Mouse (Mus musculus) lung, postnatal 14 days (tissue): ENCODE data around the gene Xntrpc.

Experiments used
- DNase-seq: peaks from one replicate; pipeline ENCODE4 v3.0.0; 2021

The Xntrpc gene

DNA sequence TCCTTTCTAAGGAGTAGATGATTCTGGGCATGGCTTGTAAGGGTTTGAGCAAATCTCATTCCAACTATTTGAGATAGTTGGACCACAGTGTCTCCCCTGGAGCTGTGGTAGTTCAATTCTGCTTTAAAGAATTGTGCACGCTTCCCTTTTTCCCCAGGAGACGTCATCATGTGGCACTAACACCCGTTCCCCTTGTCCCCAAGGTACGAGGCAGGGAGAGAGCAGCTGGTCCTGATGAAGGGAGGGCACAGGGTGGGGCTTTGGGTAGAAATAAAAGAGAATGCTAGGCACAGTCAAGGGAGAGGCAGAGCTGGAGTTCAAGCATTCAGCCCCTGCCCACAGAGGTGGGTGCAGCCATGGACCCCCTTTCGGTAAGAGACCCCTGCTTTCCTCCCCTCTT is 17.3 kb downstream of the Xntrpc start, which contains the start of gene Trpc2:
Gene Trpc2, plus strand, starts transcription at position 301 of the 400 bp plus-strand sequence.
- DNase-seq, result no peak

DNA sequence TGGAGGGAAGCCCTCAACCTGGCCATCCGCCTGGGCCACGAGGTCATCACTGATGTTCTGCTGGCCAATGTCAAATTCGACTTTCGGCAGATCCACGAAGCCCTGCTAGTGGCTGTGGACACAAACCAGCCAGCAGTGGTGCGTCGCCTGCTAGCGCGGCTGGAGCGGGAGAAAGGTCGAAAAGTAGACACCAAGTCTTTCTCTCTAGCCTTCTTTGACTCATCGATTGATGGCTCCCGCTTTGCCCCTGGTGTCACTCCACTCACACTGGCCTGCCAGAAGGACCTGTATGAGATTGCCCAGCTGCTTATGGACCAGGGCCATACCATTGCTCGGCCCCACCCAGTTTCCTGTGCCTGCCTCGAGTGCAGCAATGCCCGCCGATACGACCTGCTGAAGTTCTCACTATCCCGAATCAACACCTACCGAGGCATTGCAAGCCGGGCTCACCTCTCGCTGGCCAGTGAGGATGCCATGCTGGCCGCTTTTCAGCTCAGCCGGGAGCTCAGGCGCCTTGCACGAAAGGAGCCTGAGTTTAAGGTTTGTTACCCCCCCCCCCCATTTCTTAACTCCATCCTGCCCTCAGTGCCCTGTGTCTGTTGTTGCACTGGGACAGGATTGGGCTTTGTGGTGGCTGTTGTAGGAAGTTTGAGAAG is 18.7 kb downstream of the Xntrpc start:
- DNase-seq, result no peak

DNA sequence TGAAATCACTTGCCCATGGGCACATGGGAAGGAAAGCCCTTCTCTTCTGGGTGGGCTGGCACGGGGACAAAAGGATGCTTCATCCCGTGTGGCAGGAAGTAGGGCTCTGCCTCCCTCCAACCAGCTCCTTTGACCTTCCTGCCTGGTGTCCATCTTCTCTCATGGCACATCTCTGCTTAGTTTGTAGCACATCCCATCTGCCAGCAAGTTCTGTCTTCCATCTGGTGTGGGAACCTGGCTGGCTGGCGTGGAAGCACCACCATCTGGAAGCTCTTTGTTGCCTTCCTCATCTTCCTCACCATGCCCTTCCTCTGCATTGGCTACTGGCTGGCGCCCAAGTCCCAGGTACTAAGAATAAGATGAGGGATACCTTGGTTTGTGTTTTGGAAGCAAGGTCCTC is 21.8 kb downstream of the Xntrpc start:
- DNase-seq, result no peak

DNA sequence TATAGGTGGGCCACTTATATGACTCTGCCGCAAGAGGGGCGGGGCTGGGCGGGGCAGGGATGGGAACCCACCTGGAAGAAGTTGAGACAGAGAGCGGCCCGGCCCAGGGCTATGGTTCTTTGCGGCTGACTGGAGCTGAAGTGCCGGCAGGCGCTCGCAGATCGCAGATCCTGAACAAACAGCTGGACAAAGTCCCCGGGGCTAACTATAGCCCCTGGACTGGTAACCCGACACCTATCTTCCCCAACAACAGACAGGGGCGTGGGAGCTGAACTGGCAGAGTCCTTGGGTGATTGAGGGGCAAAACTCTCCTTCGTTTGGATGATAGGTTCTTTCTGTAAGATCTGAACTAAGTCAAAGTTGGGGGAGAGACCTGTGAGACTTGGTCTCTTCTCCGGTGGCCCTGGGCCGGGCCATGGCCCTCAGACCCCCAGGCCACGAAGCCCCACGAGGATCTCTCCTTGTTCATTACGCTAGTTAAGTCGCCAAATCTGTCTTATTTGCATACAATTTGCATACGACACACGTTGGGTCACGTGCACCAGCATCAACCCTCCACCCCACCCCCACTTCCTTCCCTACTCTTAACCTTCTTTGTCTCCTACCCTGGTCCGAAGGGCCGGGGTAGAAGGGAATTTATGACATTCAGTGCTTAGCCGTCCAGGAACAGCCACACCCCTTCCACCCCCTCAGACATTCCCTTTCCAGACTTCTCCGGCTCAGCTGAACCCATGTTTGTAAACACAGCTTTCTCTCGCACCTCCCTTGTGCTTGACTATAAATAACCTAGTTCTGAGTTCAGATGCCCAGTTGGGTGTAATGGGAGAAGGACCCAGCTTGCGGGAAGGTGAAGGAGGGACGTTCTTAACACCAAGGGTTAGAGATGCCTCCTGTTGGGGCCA is 34.5 kb downstream of the Xntrpc start:
- DNase-seq, result peak; percentile 46

DNA sequence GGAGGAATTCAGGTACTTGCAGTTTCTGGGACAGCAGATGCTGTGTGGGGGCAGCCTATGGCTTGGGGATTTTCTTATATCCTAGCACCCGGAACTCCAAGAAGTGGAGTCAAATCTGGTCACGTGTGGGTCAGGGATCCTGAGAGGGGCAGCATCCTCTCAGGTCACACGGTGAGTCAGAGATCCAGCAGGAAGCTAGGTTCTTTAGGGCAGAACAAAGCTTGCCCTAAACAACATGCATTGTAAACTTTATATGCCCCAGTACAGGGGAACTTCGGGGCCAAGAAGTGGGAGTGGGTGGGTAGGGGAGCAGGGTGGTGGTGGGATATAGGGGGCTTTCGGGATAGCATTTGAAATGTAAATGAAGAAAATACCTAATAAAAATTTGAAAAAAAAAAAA is 35.4 kb downstream of the Xntrpc start:
- no peak for DNase-seq

DNA sequence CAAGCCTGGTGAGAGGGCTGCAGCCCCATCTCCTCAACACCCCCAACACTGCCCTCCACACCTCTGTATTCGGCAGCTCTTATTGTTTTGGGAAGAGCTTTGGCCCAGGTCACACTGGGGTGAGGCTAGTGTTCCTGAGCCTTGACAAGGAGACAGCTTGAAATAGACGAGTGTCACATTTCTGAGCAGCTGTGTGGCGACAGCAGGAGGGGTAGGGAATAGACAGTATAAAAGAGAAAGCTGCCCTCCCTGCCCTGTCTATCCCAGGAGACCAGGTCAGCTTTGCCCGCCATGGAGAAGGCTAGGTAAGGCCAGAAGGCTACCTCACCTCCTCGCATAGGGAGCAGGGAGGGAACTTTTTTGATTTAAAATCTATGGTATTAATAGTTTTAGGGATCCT is 36.0 kb downstream of the Xntrpc start, which contains the start of gene Art1:
Gene Art1, plus strand, starts transcription at position 257 of the 400 bp plus-strand sequence.
- no peak for DNase-seq

DNA sequence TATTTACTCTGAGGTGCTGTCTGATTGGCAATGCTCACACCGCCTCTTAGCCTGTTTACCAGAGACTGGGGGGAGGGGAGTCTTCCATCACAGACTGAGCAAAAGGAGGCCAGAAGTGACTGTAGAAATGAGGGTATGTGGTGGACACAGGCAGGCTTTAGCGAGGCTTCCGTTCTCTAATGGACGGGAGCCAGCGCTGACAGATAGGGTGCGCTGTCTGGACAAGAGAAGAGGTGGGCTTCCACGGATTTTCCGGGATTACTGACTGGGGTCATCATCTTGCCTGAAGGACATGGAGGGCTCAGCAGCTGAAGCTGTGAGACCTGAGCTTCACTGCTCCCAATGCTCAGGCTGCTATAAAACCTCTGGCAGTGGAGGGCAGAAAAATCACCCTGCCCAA is 36.7 kb downstream of the Xntrpc start:
- DNase-seq, result no peak

DNA sequence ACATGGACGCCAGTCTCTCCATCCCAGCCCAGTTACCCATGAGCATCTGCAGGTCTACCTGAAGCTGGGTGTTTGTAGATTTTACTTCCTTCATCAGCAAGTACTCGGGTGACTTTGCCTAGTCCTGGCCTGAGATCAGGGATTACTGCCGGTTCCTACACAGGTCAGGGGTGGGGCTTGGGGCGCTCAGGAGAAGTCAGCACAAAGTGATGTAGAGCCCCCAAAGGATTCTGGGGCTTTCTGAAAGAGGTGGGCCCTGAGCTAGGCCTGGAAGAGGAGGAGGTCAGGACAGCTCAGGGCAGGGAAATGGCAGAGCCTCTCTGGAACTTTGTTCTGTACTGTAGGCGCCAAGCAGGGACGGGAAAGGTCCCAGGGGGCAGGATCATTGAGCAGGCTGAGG is 37.2 kb downstream of the Xntrpc start:
- DNase-seq, result no peak

DNA sequence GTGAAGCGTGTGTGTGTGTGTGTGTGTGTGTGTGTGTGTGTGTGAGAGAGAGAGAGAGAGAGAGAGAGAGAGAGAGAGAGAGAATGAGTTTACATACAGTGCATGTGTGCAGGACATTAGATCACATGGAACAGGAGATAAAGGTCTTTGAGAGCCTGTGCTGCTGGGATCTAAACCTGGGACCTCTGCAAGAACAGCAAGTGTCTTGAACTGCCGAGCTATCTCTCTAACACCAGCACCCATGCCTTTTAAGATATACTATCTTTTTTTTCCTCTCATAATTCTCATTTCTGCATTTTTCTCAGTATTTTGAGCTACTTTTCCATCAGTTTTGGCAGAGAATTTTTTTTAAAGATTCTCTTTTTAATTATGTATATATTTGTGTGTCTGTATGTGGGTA is 38.0 kb downstream of the Xntrpc start:
- no peak for DNase-seq

DNA sequence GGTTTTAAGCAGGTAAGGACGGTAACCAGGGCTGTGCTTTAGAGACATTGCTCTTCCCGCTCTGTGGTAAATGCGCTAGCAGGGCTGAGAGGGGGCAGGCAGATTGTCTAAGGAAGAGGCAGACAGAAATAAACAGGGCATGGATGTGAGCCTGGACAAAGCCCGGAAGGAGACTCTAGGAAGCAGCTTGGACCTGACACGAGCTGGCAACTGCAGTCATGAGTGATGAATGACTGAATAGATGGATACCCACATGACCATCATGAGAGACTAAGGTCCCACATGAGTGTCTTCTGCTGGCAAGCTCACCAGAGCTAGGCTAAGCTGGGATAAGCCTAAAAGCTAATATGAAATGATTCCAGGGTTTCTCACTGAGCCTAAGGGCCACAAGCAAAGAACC is 38.6 kb downstream of the Xntrpc start:
- peak; percentile 26 for DNase-seq

DNA sequence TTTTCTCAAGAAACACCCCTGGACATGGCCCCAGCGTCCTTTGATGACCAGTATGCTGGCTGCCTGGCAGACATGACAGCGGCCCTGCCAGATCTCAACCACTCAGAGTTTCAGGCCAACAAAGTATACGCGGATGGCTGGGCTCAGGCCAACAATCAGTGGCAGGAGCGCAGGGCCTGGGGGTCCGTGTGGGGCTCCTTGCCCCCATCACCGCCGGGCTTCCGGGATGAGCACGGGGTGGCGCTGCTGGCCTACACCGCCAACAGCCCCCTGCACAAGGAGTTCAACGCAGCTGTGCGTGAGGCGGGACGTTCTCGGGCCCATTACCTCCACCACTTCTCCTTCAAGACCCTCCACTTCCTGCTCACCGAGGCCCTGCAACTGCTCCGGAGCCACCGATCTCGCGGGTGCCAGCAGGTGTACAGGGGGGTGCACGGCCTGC is 41.2 kb downstream of the Xntrpc start:
- no peak for DNase-seq

DNA sequence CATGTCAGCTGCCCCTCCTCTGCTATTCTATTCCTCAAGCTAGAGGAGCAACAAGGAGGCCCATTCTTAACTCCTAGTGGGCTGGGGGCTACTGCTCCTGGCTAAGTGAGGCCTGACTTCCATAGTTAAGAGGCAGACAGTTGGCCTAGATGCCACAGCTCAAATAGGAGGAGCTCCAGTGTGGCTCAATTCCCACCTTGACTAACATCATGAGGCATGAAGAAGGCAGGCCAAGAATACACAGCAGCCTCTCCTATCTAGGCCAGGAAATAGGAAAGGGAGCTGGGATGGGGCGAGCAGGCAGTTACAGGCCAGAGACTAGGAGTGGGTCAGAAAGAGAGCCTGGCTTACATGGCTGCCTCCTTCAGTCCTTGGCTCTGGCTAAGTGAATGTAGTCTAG is 42.7 kb downstream of the Xntrpc start:
- DNase-seq, result no peak

DNA sequence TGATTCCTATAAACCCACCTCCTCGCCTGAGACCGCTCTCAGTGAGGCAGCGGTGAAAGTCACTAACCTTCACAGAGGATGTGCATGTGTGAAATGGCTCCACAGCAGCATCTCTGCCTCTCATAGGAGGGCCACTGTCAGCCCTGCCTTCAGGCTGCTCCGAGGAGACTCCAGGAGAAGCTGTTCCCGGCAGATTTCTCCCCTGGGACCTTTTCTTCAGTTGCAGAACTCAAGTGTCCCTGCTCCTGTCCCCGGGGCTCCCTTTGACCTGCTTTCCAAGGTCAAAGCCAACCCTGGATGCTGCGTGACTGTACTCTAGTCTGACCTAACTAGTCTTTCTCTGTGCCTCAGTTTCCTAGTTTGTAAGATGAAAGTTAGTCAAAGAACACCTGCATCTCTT is 43.7 kb downstream of the Xntrpc start, which contains the start of gene Art5:
Gene Art5, minus strand, starts transcription at position 319 of the 400 bp plus-strand sequence.
- no peak for DNase-seq

DNA sequence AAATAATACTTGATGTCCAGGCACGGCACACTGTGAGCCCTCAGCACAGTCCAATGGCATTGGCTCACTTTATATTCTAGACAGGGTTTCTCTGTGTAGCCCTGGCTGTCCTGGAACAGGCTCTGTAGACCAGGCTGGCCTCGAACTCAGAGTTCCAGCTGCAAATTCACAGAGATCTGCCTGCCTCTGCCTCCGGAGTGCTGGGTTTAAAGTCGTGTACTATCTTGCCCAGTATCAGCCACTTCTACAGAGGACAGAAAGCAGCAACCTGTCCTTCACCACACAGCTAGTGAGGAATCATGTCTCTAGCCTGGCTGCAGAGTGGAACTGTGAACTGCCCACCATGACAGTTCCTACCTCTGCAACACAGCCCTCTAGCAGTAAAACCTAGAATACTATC is 44.2 kb downstream of the Xntrpc start:
- DNase-seq, result no peak

DNA sequence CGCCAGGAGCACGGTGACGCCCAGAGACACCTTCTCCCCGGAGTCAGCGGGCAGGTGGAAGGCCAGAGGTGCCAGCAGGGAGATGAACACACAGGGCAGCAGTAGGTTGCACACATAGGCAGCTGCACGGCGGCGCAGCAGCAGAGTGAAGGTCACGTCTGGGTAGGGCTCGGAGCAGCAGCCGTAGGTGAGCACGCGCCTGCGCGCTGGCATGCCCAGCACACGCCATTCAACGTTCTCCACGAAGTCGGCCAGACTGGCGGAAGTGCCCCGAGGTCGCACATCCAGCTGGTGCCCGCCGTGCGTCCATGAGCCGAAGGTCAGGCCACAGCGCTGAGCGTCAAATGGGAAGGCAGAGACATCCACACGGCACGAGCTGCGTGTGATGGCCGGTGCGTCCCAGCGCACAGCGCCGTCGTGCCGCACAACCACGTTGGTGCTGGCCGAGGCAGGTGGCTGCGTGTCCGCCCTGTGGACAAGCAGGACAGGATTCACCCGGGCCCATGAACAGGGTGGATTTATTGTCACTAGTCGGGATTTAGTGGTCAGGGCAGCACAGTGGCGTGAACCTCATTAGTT is 47.7 kb downstream of the Xntrpc start:
- no peak for DNase-seq

DNA sequence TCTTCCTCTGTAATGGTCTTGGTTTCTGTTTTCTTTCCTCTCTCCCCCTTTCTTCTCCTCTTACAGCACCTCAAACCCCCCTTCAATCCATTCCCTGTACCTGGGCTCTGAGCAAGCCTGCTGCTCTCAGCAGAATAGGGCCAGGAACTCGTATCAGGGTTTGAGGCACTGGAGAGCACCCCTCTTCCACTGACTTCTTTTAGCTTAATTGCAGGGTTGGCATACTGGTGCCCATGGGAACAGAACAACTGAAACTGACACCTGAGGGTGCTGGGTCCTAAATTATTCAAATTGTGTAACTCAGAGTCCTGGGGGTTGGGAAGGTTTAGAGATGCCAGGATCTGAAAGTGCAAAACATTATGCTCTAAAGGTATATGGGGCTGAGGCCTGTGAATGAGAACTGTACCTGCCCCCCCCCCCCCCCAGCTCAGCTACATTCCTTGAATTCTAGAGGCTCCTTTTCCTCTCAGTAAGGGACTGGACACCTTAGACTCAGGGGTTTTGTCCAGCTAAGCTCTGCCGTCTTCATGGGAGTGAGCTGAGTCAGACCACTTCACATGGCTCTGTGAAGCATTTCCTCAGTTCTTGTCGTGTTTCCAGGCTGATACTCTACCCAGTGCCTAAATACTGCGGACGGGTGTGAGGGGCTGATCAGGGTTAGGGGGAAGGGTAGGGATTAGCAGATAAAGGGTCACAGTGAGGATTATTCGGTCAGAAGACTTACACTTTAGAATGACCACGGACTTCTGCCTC is 51.2 kb downstream of the Xntrpc start, which contains the start of gene Chrna10:
Gene Chrna10, minus strand, starts transcription at position 250 of the 753 bp plus-strand sequence.
- DNase-seq, result no peak

DNA sequence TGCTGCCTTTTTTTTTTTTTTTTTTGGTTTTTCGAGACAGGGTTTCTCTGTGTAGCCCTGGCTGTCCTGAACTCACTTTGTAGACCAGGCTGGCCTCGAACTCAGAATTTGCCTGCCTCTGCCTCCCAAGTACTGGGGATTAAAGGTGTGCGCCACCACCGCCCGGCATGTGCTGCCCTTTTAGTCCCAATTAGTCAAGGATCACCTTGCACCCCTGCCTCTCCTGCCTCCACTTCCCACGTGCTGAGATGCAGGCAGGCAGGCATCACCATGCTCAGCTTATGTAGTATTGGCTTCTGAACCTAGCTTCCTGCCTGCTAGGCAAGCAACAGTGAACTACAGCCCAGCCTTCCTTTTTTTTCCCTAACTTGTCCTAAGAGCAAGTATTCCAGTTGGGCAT is 51.9 kb downstream of the Xntrpc start:
- no peak for DNase-seq

DNA sequence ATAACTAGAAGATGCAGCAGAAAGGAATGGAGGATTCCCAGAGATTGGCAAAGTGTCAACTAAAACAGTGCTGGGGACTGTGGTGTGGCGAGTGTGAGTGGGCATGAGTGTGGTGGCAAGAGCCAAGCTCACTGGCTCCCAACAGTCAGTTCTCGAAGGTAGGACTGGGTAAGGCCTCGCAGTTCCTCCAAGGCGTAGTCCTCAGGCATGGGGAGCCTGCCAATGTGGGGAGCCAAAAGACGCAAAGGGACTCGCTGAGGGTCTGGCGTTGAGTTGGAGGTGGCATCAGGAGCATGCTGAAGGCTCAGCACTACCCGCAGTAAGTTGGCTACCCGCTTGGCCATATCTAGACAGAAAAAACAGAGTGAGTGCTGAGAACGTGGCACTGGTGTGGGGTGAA is 54.8 kb downstream of the Xntrpc start:
- no peak for DNase-seq

DNA sequence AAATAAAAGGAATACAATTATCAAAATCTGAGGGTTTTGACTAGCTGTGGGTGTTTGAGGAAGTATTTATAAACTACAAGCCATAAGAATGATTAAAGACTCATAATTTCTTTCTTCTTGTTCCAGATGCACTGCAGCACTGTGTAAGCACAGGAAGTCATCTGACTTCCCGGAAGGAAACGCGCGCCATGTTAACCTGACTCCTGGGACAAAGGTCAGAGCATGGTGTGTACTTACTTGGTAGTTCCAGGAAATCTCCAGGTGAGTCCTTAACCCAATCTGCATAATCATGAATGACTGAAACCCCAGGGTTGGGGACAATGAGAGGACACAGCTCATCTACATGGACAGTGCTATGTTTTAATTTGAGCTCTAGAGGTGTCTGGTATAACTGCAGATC is 66.9 kb downstream of the Xntrpc start:
- peak; percentile 20 for DNase-seq

DNA sequence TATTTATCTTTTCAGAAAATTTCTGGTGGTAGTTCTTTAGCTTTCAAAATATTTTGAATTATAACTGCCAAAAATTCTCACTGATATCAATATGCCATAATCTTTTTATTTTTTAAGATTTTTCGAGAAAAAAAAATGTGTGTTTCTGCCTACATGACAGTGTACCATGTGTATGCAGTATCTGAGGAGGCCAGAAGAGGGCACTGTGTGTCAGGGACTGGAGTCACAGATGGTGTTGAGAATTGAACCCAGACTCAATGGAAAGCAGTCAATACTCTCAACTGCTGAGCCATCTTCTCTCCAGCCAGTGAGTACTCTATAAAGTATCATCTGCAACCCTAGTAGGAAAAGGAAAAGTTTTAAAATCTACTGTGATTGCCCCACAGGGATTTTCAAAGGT is 72.0 kb downstream of the Xntrpc start:
- peak; percentile 45 for DNase-seq

DNA sequence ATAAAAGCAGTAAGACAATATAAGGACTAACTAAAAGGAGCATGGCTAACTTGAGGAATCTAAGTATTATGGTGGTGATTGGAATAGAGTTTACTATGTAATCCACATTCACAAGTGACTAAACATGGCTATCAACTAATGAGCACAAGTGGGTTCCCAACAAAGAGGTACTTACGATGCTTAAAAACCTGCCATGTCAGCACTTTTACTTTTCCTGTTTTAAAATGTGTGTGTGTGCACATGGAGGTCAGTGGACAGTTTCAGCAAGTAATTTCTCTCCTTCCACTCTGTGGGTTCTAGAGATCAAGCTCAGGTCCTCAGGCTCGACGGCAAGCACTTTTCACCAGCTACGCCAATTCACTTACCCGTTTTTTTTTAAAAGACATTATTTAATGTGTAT is 72.4 kb downstream of the Xntrpc start:
- no peak for DNase-seq
